ENCODE assay signal across 22 mouse cellular contexts in genomic region chr4:32421570-32421969, GRCm38 (mm10).
DNase-seq lines count a peak whose midpoint lies in the region; ATAC-seq and TF ChIP-seq lines count a peak whose summit lies in the region.
"Had no signal": no experiment of that assay in that cellular context is flagged by ENCODE, and none has a peak within 500 bp of the region (broad histone marks: within the 10 kb centered on the region; RNA-seq: fewer than 3 reads in every experiment).

No protein-coding gene starts in this region.

- H3K9ac ChIP-seq in forebrain, embryonic 15.5 days (replicated peaks), result no peak overlapping the region
- no peak overlapping the region for H3K9ac ChIP-seq in forebrain, embryonic 11.5 days (ENCODE audit: low read length)
- H3K9ac ChIP-seq in neural tube, embryonic 13.5 days, result no peak overlapping the region
- H3K9ac ChIP-seq in neural tube, embryonic 15.5 days (replicated peaks), result no peak overlapping the region
- no peak overlapping the region for H3K9ac ChIP-seq in CH12.LX (ENCODE audit: insufficient read depth, low read depth)
- H3K9ac ChIP-seq: embryonic facial prominence, embryonic 13.5 days; embryonic facial prominence, embryonic 15.5 days; forebrain, embryonic 12.5 days had no signal

- DNase-seq in forebrain, embryonic 11.5 days (ENCODE audit: low spot score), result no peak
- DNase-seq in CH12.LX (ENCODE audit: extremely low read depth), result peak; percentile 70
- peak; percentile 31 for DNase-seq in splenic B cell, adult 2 months (ENCODE audit: low read depth, low spot score)
- DNase-seq in embryo, embryonic 11 days, result no peak
- no peak for DNase-seq in left cerebral cortex, postnatal 36 days (ENCODE audit: low spot score in 2 of 2)
- DNase-seq: adrenal gland, adult 2 months; adrenal gland, postnatal 10 days; adrenal gland, postnatal 25 days; B cell, adult 2 months; cerebellum, adult 11-12 months; cerebellum, adult 2 months; cerebellum, adult 9-10 months; cerebellum, postnatal 10 days; cerebellum, postnatal 25 days had no signal

- TF ChIP-seq EP300 in CH12.LX (IDR thresholded peaks at IDR 0.05; ENCODE audit: low read length), result peak; percentile 75

- no peak for ATAC-seq in forebrain, embryonic 15.5 days (replicated peaks)
- no peak for ATAC-seq in forebrain, embryonic 11.5 days (replicated peaks; ENCODE audit: low FRiP score)
- no peak for ATAC-seq in neural tube, embryonic 13.5 days (ENCODE audit: low read depth)
- no peak for ATAC-seq in neural tube, embryonic 15.5 days (ENCODE audit: low FRiP score)
- ATAC-seq: CD4-positive, CD25-positive, alpha-beta regulatory T cell, adult 4 months had no signal

- no peaks in the 10 kb centered on the region for H3K9me3 ChIP-seq in forebrain, embryonic 15.5 days
- H3K9me3 ChIP-seq in forebrain, embryonic 11.5 days (ENCODE audit: control insufficient read depth, low read length), result no peaks in the 10 kb centered on the region
- H3K9me3 ChIP-seq in neural tube, embryonic 13.5 days, result no peaks in the 10 kb centered on the region
- H3K9me3 ChIP-seq in neural tube, embryonic 15.5 days (replicated peaks), result no peaks in the 10 kb centered on the region
- H3K9me3 ChIP-seq in CH12.LX (replicated peaks; ENCODE audit: low read length), result no peaks in the 10 kb centered on the region
- H3K9me3 ChIP-seq: embryonic facial prominence, embryonic 13.5 days; embryonic facial prominence, embryonic 15.5 days; forebrain, embryonic 12.5 days had no signal

- no peaks in the 10 kb centered on the region for H3K27me3 ChIP-seq in forebrain, embryonic 15.5 days
- H3K27me3 ChIP-seq in forebrain, embryonic 11.5 days (ENCODE audit: control insufficient read depth, insufficient read depth, low read length), result no peaks in the 10 kb centered on the region
- no peaks in the 10 kb centered on the region for H3K27me3 ChIP-seq in neural tube, embryonic 13.5 days
- no peaks in the 10 kb centered on the region for H3K27me3 ChIP-seq in neural tube, embryonic 15.5 days (replicated peaks)
- peaks cover 9% of the 10 kb centered on the region for H3K27me3 ChIP-seq in CH12.LX (replicated peaks)
- no peaks in the 10 kb centered on the region for H3K27me3 ChIP-seq in splenic B cell, adult 2 months (ENCODE audit: control insufficient read depth, insufficient read depth, low read length, poor library complexity, severe bottlenecking)
- H3K27me3 ChIP-seq: embryonic facial prominence, embryonic 13.5 days; embryonic facial prominence, embryonic 15.5 days; forebrain, embryonic 12.5 days had no signal

- intact Hi-C loops in left cerebral cortex, postnatal 36 days (cut with DNase I), result no loop called here

- dilution Hi-C loops in CH12.LX (cut with MboI; ENCODE audit: extremely low pct_ligation_motif_present, extremely low pct_unique_long_range_greater_than_20kb, low sequenced_read_pairs), result no loop called here

- no peak for TF ChIP-seq POLR2A in CH12.LX (IDR thresholded peaks at IDR 0.05; ENCODE audit: low read depth, low read length)

- no peak overlapping the region for H3K4me2 ChIP-seq in forebrain, embryonic 15.5 days (replicated peaks)
- no peak overlapping the region for H3K4me2 ChIP-seq in forebrain, embryonic 11.5 days (ENCODE audit: low read depth, low read length, severe bottlenecking)
- no peak overlapping the region for H3K4me2 ChIP-seq in neural tube, embryonic 13.5 days
- no peak overlapping the region for H3K4me2 ChIP-seq in neural tube, embryonic 15.5 days
- H3K4me2 ChIP-seq in CH12.LX (ENCODE audit: insufficient read depth, low read depth, poor library complexity, severe bottlenecking), result no peak overlapping the region
- H3K4me2 ChIP-seq: embryonic facial prominence, embryonic 13.5 days; embryonic facial prominence, embryonic 15.5 days; forebrain, embryonic 12.5 days had no signal

- H3K79me2 ChIP-seq in CH12.LX (replicated peaks; ENCODE audit: control insufficient read depth, extremely low read depth, insufficient read depth, poor library complexity, severe bottlenecking), result no peaks in the 10 kb centered on the region

- no peak for TF ChIP-seq CTCF in CH12.LX (conservative IDR thresholded peaks at IDR 0.05 in 1 of 2, IDR thresholded peaks at IDR 0.05 in 1 of 2; ENCODE audit: low read depth in 2 of 2, low read length in 2 of 2)

- in situ Hi-C loops in CH12.LX (cut with MboI; ENCODE audit: low pct_ligation_motif_present, low pct_unique_long_range_greater_than_20kb, low sequenced_read_pairs), result no loop called here

- 82% methylated on average over 8 of the region's 8 CpGs for WGBS in forebrain, embryonic 15.5 days
- 90% methylated on average over 8 of the region's 8 CpGs for WGBS in forebrain, embryonic 11.5 days
- 76% methylated on average over 8 of the region's 8 CpGs for WGBS in neural tube, embryonic 13.5 days
- 67% methylated on average over 8 of the region's 8 CpGs for WGBS in neural tube, embryonic 15.5 days

- H3K36me3 ChIP-seq in forebrain, embryonic 15.5 days, result peaks cover 2% of the 10 kb centered on the region; the same call in 1 of the 2 replicates
- H3K36me3 ChIP-seq in forebrain, embryonic 11.5 days (ENCODE audit: control insufficient read depth, insufficient read depth, low read length), result no peaks in the 10 kb centered on the region
- no peaks in the 10 kb centered on the region for H3K36me3 ChIP-seq in neural tube, embryonic 13.5 days
- no peaks in the 10 kb centered on the region for H3K36me3 ChIP-seq in neural tube, embryonic 15.5 days
- no peaks in the 10 kb centered on the region for H3K36me3 ChIP-seq in CH12.LX (replicated peaks in 1 of 2; ENCODE audit: control insufficient read depth in 1 of 2, insufficient read depth in 1 of 2, low read length in 1 of 2)
- peaks cover 5% of the 10 kb centered on the region; the same call in 1 of the 2 replicates for H3K36me3 ChIP-seq in splenic B cell, adult 2 months (ENCODE audit: control insufficient read depth, insufficient read depth, low read length, poor library complexity, severe bottlenecking)
- H3K36me3 ChIP-seq: embryonic facial prominence, embryonic 13.5 days; embryonic facial prominence, embryonic 15.5 days; forebrain, embryonic 12.5 days had no signal

- H3K27ac ChIP-seq in forebrain, embryonic 15.5 days (replicated peaks), result peak overlapping the region; percentile 79
- H3K27ac ChIP-seq in forebrain, embryonic 11.5 days (ENCODE audit: low read depth, low read length), result no peak overlapping the region
- H3K27ac ChIP-seq in neural tube, embryonic 13.5 days (replicated peaks), result peak overlapping the region; percentile 61; the same call in 1 of the 2 replicates
- no peak overlapping the region for H3K27ac ChIP-seq in neural tube, embryonic 15.5 days (replicated peaks)
- no peak overlapping the region for H3K27ac ChIP-seq in CH12.LX (ENCODE audit: insufficient read depth, low read depth)
- H3K27ac ChIP-seq: embryonic facial prominence, embryonic 13.5 days; embryonic facial prominence, embryonic 15.5 days; forebrain, embryonic 12.5 days had no signal

- TF ChIP-seq RAD21 in CH12.LX (IDR thresholded peaks at IDR 0.05; ENCODE audit: low read depth, low read length), result no peak

- H3K4me3 ChIP-seq in forebrain, embryonic 15.5 days, result no peak overlapping the region
- no peak overlapping the region for H3K4me3 ChIP-seq in forebrain, embryonic 11.5 days (ENCODE audit: low read depth, low read length)
- no peak overlapping the region for H3K4me3 ChIP-seq in neural tube, embryonic 13.5 days
- H3K4me3 ChIP-seq in neural tube, embryonic 15.5 days (replicated peaks), result no peak overlapping the region
- H3K4me3 ChIP-seq in CH12.LX (replicated peaks in 1 of 3; ENCODE audit: low read depth in 2 of 3, low read length in 2 of 3, poor library complexity in 1 of 3), result no peak overlapping the region
- H3K4me3 ChIP-seq: embryonic facial prominence, embryonic 13.5 days; embryonic facial prominence, embryonic 15.5 days; erythroblast, embryonic 14.5 days; forebrain, embryonic 12.5 days had no signal

- H3K4me1 ChIP-seq in forebrain, embryonic 15.5 days, result peaks cover 35% of the 10 kb centered on the region
- H3K4me1 ChIP-seq in forebrain, embryonic 11.5 days (replicated peaks; ENCODE audit: control insufficient read depth, insufficient read depth, low read length), result no peaks in the 10 kb centered on the region
- peaks cover 50% of the 10 kb centered on the region for H3K4me1 ChIP-seq in neural tube, embryonic 13.5 days (replicated peaks)
- H3K4me1 ChIP-seq in neural tube, embryonic 15.5 days, result peaks cover 9% of the 10 kb centered on the region
- peaks cover 2 to 44% of the 10 kb centered on the region in 2 experiments for H3K4me1 ChIP-seq in CH12.LX (ENCODE audit: control insufficient read depth in 1 of 2, insufficient read depth in 2 of 2)
- H3K4me1 ChIP-seq: embryonic facial prominence, embryonic 13.5 days; embryonic facial prominence, embryonic 15.5 days had no signal

TF ChIP-seq in CH12.LX, 34 proteins besides CTCF, POLR2A, EP300 and RAD21:
- TF ChIP-seq BHLHE40 (IDR thresholded peaks at IDR 0.05; ENCODE audit: low read depth, low read length) (peak; percentile 64), ETS1 (conservative IDR thresholded peaks at IDR 0.05; ENCODE audit: low read depth, low read length) (peak; percentile 60), JUND (conservative IDR thresholded peaks at IDR 0.05; ENCODE audit: low read depth, low read length) (peak; percentile 52; the same call in 1 of the 2 replicates), GABPA (IDR thresholded peaks at IDR 0.05; ENCODE audit: insufficient replicate concordance, low read depth, low read length) (no peak), IRF4 (IDR thresholded peaks at IDR 0.05; ENCODE audit: low read depth, low read length) (peak; percentile 72), TCF12 (IDR thresholded peaks at IDR 0.05; ENCODE audit: low read depth, low read length) (peak; percentile 65; the same call in 1 of the 2 replicates), ELF1 (IDR thresholded peaks at IDR 0.05; ENCODE audit: low read depth, low read length) (no peak), MAFK (IDR thresholded peaks at IDR 0.05; ENCODE audit: insufficient replicate concordance, low read length) (peak; percentile 77; the same call in 1 of the 2 replicates), KAT2A (IDR thresholded peaks at IDR 0.05; ENCODE audit: insufficient replicate concordance, low read length) (no peak)
TF ChIP-seq in CH12.LX: peak in this region for 6.

Comparison
In these comparisons a context has a peak if more than half of its experiments do, and no peak if none do; other contexts are left out.
1. H3K27ac ChIP-seq: peak in forebrain, embryonic 15.5 days (single experiment) and neural tube, embryonic 13.5 days (single experiment); none in forebrain, embryonic 11.5 days (single experiment), neural tube, embryonic 15.5 days (single experiment) and CH12.LX (single experiment).
2. DNase-seq: peak in CH12.LX (single experiment) and splenic B cell, adult 2 months (single experiment); none in forebrain, embryonic 11.5 days (single experiment), embryo, embryonic 11 days (single experiment) and left cerebral cortex, postnatal 36 days (0 of 2).